Mouse (Mus musculus): ENCODE results near the gene Kif5c.

The Kif5c gene

GRCm38 (mm10) chr2:49671753-49672500 is 52.8 kb downstream of the Kif5c start:
- no peak for DNase-seq (ENCODE audit: low spot score)

DNA sequence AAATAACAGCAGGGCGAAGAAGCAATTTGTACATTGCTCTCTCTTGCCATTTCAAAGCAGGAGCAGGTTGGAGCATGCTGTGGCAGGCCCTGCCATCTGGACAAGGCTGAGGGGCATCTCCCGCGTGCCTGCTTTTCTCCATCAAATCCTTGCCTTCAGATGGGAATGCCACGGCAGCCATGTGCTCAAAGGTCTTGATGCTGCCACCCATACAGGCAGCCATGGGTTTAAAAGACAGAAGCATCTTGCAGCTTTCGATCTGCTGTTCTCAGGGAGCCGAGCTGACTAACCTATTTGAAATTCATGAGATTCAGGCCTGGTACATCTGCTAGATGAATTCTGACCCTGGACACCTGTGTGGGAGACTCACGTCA is 53.4 kb downstream of the Kif5c start:
- DNase-seq (ENCODE audit: low spot score), result no peak

GRCm38 (mm10) chr2:49676020-49676419 is 56.9 kb downstream of the Kif5c start:
- DNase-seq (ENCODE audit: low spot score), result no peak

- no peak for DNase-seq (ENCODE audit: low spot score)
Measured at GRCm38 (mm10) chr2:49678386-49678785, 59.3 kb downstream of the Kif5c start.

DNA sequence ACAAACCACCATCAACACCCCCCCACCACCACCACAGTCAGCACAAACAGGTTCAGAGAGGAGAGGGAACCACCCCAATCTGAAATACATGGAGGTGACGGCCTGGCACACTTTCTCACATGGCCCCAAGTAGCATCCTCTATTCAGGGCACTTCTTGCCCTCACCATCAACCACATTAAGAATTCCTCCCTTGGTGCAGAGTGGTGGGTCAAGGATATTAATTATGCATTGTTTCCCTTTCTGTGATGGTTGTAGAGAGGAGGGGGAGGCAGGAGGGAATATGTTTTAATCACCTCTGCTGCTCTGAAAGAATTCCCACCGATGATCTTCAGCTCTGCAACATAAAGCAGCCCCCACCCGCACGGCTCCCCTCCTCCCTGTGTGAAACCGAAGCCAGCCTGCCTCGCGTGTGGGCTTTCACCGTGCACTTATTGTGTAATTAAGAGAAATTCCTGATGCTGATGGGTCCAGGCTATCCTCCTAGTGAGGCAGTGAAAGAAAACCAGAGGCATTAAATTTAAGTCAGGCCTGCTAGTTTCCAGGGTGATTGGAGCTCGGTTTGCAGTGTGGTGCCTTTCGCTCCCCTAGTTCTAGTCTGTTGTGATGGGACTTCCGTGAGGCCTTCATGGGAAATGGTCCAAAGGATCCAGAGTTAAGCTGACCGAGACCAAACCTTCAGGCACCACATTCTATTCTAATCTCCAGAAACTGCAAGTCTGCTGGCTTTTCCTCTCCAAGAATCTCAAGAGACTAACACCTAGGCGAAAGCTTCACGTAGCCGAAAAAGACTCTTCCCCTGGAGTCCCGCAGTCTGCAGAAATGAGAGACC is 60.3 kb downstream of the Kif5c start:
- no peak for DNase-seq (ENCODE audit: low spot score)

DNA sequence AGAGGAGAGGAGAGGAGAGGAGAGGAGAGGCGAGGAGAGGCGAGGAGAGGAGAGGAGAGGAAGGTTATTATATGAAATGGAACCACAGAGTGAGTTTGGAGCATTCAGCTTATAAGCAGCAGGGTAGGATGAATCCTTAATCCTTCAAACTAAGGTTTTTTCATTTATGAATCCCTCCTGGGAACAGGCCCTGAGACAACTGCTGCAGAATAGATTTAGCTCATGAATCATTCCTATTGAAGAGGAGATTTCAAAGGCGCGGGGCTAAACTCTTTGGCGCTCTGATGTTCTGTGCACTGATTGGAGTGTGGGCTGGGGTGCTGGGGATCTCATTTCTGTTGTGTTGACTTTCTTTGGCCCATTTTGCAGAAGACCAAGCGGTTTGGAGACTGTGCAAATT is 63.7 kb downstream of the Kif5c start:
- no peak for DNase-seq (ENCODE audit: low spot score)

GRCm38 (mm10) chr2:49684808-49685207 is 65.7 kb downstream of the Kif5c start:
- no peak for DNase-seq (ENCODE audit: low spot score)

GRCm38 (mm10) chr2:49690421-49690826 is 71.3 kb downstream of the Kif5c start:
- no peak for DNase-seq (ENCODE audit: low spot score)

GRCm38 (mm10) chr2:49691441-49691840 is 72.3 kb downstream of the Kif5c start:
- no peak for DNase-seq (ENCODE audit: low spot score)

GRCm38 (mm10) chr2:49694727-49695126 is 75.6 kb downstream of the Kif5c start:
- DNase-seq (ENCODE audit: low spot score), result no peak

GRCm38 (mm10) chr2:49695461-49695860 is 76.4 kb downstream of the Kif5c start:
- no peak for DNase-seq (ENCODE audit: low spot score)

DNA sequence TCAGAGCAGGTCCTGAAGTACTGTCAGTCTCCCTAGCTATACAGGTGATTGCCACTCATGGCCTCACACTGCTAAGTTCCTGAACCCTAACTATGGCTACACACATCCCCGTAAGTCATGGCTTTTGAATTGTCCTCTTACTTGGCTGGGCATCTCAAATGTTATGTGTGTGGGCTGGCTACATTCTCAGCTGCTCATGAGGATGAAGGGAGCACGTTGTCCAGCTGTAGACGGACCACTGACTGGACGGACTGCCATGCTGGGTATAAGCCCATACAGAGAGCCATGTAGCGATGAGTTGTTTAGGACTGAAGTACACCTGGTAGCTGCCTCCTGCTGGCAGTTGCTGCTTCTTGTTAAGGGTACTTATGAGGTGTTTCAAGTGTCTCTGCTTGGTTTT is 79.8 kb downstream of the Kif5c start:
- no peak for DNase-seq (ENCODE audit: low spot score)

GRCm38 (mm10) chr2:49700176-49700971 is 81.3 kb downstream of the Kif5c start:
- DNase-seq (ENCODE audit: low spot score), result no peak

GRCm38 (mm10) chr2:49710223-49710622 is 91.1 kb downstream of the Kif5c start:
- DNase-seq (ENCODE audit: low spot score), result no peak

DNA sequence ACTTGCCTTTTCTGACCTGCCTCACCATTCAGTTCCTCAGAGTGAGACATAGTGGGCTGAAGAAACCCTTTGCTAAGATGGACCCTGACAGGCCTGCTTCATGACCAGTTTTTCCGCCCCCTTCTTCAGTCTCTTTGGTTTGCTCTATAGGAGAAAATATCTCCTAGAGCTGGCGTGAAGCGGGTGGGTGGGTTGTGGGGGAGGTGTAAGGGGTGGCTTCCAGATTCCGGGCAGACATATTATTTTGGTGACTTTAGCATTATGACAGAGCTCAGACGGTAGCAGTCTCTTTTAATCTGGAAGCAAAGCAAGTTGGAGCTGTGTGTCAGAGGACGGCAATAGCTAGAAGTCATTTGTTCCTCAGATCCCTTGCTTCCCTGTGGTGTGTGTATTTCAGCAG is 92.6 kb downstream of the Kif5c start:
- DNase-seq (ENCODE audit: low spot score), result no peak

DNA sequence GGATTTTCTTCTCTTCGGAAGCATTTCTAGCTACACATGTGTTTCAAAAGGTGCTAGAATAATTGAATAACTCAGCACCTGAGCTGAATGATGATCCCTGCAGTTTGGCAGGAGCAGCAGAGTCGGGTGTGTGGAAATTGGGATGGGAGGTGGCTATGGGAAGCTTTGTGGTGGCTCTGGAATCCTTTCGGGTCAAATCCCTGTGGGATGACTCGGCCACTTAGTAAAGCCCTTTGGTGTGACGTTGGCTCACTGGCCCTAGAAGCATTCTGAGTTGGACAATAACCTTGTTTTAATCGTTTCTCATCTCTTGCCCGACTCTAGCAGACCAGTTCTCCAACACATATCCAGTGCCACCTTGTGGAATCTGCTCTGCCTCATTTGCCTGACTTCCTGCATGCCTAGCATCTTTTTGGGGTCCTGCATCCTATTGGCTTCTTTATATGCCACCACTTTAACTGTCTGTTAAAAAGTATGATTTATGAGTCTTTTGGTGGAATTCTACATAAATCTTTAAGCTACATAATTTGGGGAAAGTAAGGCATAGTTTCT is 93.3 kb downstream of the Kif5c start:
- DNase-seq (ENCODE audit: low spot score), result no peak

DNA sequence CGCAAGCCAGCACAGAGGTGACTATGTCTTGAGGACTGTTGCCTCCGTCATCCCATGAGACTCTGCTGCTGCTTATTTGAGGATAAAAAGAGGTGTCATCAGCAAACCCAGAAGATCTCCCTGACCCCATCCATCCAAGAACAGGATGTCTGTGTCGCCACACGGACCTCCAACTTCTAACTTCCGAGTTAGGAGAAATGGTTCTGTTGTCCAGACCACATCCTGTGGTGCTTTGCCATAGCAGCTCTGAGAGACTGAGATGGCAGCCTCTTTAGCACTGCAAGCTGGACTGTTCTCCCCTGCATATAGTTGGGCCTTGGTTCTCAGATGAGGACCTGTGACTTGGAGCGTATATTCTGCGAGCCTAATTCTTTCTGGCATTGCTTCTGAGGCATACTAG is 97.4 kb downstream of the Kif5c start:
- no peak for DNase-seq (ENCODE audit: low spot score)

DNA sequence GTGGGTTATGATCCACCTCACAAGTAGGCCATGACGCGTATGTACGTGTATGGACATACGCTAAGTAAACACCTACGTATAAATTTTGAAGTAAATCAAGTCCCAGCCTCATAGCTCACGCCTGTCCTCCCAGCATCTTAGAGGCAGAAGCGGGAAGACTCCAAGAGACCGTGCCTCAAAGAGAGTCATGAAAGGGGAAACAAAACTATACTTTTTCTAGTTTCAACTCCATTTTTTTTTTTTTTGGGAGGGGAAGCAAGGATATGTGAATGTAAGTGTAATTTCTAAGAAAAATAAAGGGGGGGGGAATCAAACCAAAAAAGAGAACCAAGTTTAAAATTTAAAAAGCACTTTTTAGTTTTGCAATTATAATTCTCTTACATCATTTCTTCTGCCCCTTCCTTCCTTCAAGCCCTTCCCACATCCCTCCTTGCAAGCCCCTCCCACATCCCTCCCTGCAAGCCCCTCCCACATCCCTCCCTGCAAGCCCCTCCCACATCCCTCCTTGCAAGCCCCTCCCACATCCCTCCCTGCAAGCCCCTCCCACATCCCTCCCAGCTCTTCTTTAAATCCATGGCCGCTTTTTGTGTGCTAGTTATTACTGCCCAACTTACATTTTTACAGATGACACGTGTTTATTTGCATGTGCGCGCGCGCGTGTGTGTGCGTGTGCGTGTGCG is 98.5 kb downstream of the Kif5c start:
- no peak for DNase-seq (ENCODE audit: low spot score)

DNA sequence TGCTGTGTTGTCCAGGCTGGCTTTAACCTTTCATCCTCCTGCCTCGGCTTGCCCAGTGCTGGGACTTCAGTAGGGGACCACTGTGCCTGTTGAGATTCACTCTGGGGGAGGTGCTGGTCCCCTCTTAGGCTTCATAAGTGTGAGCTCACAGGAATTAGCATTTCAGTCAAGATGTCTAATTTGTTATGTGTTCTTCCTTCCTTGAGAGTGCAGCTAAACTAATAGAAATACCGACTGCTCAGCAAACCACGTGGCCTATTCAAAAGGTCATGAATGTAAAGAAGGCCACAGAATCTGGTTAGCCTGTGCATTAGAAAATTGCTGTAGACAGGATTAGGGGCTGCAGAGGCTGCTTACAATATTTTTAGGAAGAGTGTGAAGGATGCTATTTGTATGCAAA is 99.4 kb downstream of the Kif5c start:
- no peak for DNase-seq (ENCODE audit: low spot score)

- DNase-seq (ENCODE audit: low spot score), result no peak
Measured at GRCm38 (mm10) chr2:49718935-49719850, 100.1 kb downstream of the Kif5c start.

GRCm38 (mm10) chr2:49719854-49720253 is 100.8 kb downstream of the Kif5c start:
- no peak for DNase-seq (ENCODE audit: low spot score)
